Mouse (Mus musculus) forebrain, postnatal 0 days (tissue): ENCODE data around the gene Dner. TPM values are rescaled to one million over a fixed set of nuclear protein-coding genes. Genes with fewer than 3 reads are reported as not detected.
A peak's percentile ranks its signal among the peaks of the same experiment; 100 is the strongest.

ENCODE experiments used
- ATAC-seq: fragments of 200-750 bp; cut with Nextera tagmentation; 2 replicates; pipeline ENCODE4 v1.8.0; 2017; ENCODE audit warnings: mild to moderate bottlenecking, moderate library complexity
- DNase-seq: peaks from one replicate; pipeline ENCODE4 v3.0.0-alpha.2; 2015
- H3K27ac ChIP-seq: fragments of 300-500 bp; sonication (generic); 2 replicates; pipeline ENCODE4 v1.5.1; 2014; ENCODE audit warnings: low read depth, mild to moderate bottlenecking, antibody characterized with exemption, low read length, moderate library complexity, mixed read lengths
- H3K27me3 ChIP-seq: fragments of 300-500 bp; sonication (generic); 2 replicates; pipeline ENCODE4 v1.6.1; 2014; ENCODE audit warnings: mild to moderate bottlenecking, low read length, mixed read lengths; ENCODE audit not compliant: insufficient read depth
- H3K36me3 ChIP-seq: fragments of 300-500 bp; sonication (generic); 2 replicates; pipeline ENCODE4 v1.6.1; 2014; ENCODE audit warnings: mild to moderate bottlenecking, moderate library complexity; ENCODE audit not compliant: insufficient read depth
- H3K4me1 ChIP-seq: fragments of 300-500 bp; sonication (generic); 2 replicates; pipeline ENCODE4 v1.6.1; 2014; ENCODE audit warnings: antibody characterized with exemption; ENCODE audit not compliant: insufficient read depth
- H3K4me2 ChIP-seq: fragments of 300-500 bp; sonication (generic); 2 replicates; pipeline ENCODE4 v1.6.1; 2014; ENCODE audit warnings: low read depth, mild to moderate bottlenecking, moderate library complexity
- H3K4me3 ChIP-seq: fragments of 300-500 bp; sonication (generic); 2 replicates; pipeline ENCODE4 v1.5.1; 2014; ENCODE audit warnings: low read depth, low read length, mixed read lengths
- H3K9ac ChIP-seq: fragments of 300-500 bp; sonication (generic); 2 replicates; pipeline ENCODE4 v1.6.1; 2014; ENCODE audit warnings: mild to moderate bottlenecking
- H3K9me3 ChIP-seq: fragments of 300-500 bp; sonication (generic); 2 replicates; pipeline ENCODE4 v1.6.1; 2016; ENCODE audit warnings: low read length
- CTCF ChIP-seq: sonication (generic); IDR thresholded peaks from 2 replicates; pipeline ENCODE4 v1.5.1; 2016; ENCODE audit warnings: antibody characterized with exemption, control low read depth, low read depth
- WGBS: fragments of 180-500 bp; shearing (Covaris S2); extraction: QIAGEN DNeasy Blood & Tissue Kit; methylation state at CpG from one replicate; pipeline ENCODE4 v1.1.7; 2014; 5-methylcytosine and 5-hydroxymethylcytosine counted together
- polyA plus RNA-seq: library from polyadenylated mRNA; unstranded; fragments of >200 nt; fragmentation: Nextera tagmentation; extraction: Ambion mirVana; gene quantifications from 2 replicates; pipeline ENCODE4 v1.2.1, GENCODE M21; 2015
- total RNA-seq: library from RNA; depleted of rRNA; stranded (reverse); fragments of >200 nt; gene quantifications from 2 replicates; pipeline ENCODE4 v1.2.3, GENCODE M21; 2014

Gene Dner
- total and polyA plus RNA-seq, 2 experiments from 2014 or later: 265 to 295 TPM

DNA sequence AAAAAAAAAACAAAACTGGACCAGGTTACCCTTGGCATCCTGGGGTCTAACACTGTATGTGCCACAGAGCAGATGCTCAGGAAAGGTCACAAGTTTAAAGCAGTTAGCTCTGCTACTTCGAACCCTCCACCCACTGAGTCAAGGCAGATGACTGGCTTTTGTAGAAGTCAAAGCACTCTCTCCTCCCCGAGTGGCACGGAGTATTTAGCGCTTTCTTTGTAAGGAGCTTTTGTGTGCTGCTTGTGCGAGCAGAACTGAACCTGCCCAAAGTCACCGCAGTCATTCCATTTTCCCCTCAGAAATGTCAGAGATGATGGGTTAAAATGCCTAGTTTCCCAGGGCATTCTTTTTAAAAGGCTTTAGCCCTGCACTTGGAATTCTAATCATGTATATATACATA, 59.1 kb downstream of the Dner start:
- Histone ChIP-seq H3K4me1 (no peaks in the 10 kb centered on the region), H3K27ac (no peak overlapping the region), H3K36me3 (no peaks in the 10 kb centered on the region), H3K9ac (no peak overlapping the region), H3K4me2 (no peak overlapping the region), H3K9me3 (no peaks in the 10 kb centered on the region), H3K4me3 (no peak overlapping the region), H3K27me3 (no peaks in the 10 kb centered on the region)
- WGBS: 16% methylated on average over 6 of the region's 6 CpGs
- ATAC-seq (peak; percentile 69; the same call in 1 of the 2 replicates), DNase-seq (peak; percentile 16)
- TF ChIP-seq CTCF: no peak

DNA sequence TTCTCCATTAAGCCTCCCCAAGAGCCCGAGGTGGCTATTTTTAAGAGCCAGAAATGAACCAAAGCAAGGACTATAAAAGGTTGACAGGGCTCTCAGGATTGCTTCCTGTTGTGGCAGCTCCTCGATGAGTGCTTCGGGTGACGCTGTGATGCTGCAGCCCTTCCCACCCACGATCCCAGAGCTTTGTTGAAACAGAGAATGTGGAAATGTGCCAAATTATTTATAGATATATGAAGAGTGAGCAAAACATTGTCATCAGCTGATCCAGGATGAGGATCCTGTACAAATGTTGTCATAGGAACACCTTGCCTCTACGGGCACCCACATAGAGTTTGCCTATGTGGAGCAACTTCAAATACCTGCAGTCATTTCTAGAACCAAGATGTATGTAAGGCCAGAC, 67.8 kb downstream of the Dner start:
- Histone ChIP-seq H3K4me3 (no peak overlapping the region), H3K27ac (no peak overlapping the region), H3K36me3 (no peaks in the 10 kb centered on the region), H3K27me3 (no peaks in the 10 kb centered on the region), H3K9ac (no peak overlapping the region), H3K4me1 (no peaks in the 10 kb centered on the region), H3K4me2 (no peak overlapping the region), H3K9me3 (no peaks in the 10 kb centered on the region)
- no peak for DNase-seq
- WGBS: 77% methylated on average over 6 of the region's 6 CpGs
- peak; percentile 29 for ATAC-seq
- TF ChIP-seq CTCF: no peak

DNA sequence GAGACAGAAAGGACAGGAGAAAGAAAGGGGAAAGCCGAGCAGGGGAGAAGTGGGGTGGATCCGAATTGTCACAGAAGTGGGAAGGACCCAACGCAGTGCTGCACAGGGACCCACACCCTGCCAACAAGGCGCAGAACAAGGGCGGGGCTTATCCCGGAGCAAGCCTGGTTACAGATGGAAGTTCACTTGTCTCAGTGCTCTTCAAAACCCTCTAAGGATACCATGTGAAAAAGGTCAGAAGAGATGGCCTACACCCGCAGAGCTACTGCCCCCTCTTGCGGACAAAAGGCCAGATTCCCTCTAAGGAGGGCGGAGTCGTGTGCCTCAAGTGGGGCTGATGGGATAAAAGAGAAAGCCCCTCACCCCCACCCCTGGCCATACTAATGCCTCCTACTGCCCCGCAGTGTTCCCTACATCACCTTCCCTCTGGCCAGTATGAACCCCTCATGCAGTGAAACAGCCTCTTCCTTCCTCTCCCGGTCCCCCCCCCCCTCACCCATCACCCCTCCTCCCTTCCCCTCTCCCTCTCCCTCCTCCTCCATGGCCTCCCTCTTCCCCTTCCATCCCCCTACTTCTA, 73.0 kb downstream of the Dner start:
- peak; percentile 31 for TF ChIP-seq CTCF
- H3K27me3 ChIP-seq: no peaks in the 10 kb centered on the region
- ATAC-seq (no peak), DNase-seq (no peak)
- no peak overlapping the region for H3K9ac ChIP-seq
- no peak overlapping the region for H3K4me3 ChIP-seq
- H3K4me2 ChIP-seq: no peak overlapping the region
- WGBS: 29% methylated on average over 12 of the region's 12 CpGs
- peaks cover 8% of the 10 kb centered on the region for H3K4me1 ChIP-seq
- H3K27ac ChIP-seq: no peak overlapping the region
- no peaks in the 10 kb centered on the region for H3K9me3 ChIP-seq
- H3K36me3 ChIP-seq: no peaks in the 10 kb centered on the region

DNA sequence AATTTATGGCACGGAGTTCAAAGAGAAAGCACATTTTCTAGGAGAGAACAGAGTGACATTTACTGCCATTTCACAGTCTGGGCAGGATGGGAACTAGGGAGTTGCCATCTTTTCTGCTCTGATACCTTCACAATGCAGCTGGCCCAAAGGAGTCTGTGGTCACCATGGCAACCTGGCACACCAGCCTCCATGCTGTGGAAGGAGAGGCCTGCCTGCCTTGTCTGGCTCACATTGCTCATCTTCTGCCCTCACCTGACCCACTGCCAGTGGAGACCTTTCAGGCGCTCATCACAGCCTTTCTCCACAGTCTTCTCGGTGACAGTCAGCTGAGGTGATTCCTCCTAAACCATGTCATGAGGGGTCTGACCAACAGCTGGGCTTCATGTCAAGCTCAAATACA, 74.7 kb downstream of the Dner start:
- H3K9ac ChIP-seq: no peak overlapping the region
- no peak overlapping the region for H3K4me2 ChIP-seq
- H3K27me3 ChIP-seq: no peaks in the 10 kb centered on the region
- H3K27ac ChIP-seq: peak overlapping the region; percentile 60
- peak; percentile 85 for ATAC-seq
- no peaks in the 10 kb centered on the region for H3K36me3 ChIP-seq
- no peaks in the 10 kb centered on the region for H3K9me3 ChIP-seq
- 35% methylated on average over 3 of the region's 3 CpGs for WGBS
- no peak overlapping the region for H3K4me3 ChIP-seq
- peaks cover 8% of the 10 kb centered on the region for H3K4me1 ChIP-seq
- TF ChIP-seq CTCF: no peak
- peak; percentile 78 for DNase-seq

DNA sequence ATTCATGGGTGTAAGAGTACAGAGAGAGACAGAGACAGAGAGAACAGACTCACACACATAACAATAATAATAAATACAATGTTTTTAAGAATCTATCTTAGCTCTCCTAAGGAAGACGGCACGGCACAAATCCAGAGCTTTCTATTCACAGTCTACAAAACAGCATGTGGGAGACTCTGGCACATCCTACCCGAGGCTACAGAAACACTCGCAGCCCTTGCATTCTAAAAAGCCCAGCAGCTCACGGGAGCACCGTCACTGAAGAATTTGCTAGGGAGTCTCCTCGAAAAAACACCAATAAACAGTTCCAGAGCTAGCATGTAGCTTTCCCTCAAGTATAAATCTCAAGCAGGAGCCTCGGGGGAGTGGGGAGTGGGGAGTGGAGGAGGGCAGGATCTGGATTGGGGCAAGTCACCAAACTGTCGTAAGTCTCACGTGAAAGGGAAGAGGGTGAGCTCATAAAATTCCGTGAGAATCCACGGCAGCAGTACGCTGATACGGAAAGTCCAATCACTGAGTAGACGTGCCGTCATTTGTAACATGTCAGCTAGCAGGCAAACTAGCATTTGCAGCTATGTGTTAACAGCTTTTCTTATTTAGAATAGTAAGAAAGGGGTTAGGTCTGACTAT, 76.8 kb downstream of the Dner start:
- H3K9me3 ChIP-seq: no peaks in the 10 kb centered on the region
- H3K4me1 ChIP-seq: peaks cover 8% of the 10 kb centered on the region
- H3K4me2 ChIP-seq: peak overlapping the region; percentile 25
- H3K27ac ChIP-seq: no peak overlapping the region
- TF ChIP-seq CTCF: no peak
- WGBS: 19% methylated on average over 16 of the region's 16 CpGs
- ATAC-seq (peak; percentile 36), DNase-seq (peak; percentile 55)
- no peaks in the 10 kb centered on the region for H3K36me3 ChIP-seq
- H3K4me3 ChIP-seq: no peak overlapping the region
- no peaks in the 10 kb centered on the region for H3K27me3 ChIP-seq
- H3K9ac ChIP-seq: no peak overlapping the region

DNA sequence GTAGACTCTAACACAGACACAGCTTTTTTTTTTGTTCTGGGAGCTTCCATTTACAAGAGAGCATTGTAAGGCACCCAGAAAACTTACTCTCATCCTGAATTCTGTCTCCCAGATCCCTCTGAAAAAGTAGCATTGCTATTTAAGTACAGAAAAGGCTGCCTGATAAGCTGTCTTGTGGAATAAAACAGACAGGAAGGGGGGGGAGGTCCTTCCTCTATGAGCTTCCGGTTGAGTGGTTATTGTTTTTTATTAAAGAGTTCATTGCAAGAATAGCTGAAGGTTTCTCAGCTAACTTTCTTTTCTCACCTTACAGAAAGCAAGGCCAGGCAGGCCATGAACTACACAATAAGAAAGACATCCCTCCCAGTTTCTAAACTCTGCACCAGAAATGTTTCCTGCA, 77.9 kb downstream of the Dner start:
- H3K27ac ChIP-seq: no peak overlapping the region

DNA sequence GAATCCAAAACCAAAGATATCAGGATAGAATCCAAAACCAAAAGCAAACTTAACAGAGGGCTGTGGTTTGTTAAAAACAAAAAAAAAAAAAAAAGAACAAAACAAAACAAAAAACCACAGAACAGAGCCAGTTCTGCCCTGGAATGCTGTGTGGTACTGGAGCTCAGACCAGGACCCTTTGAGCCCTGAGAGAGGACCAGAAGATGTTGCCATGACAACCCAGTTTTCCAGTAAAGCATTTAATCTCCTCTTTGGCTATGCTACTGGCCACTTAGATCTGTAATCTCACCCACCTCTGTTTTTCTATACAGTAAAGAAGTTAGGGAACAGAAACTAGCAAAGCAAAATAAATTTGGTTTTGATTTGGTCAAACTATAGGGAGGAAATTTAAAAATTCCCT, 79.9 kb downstream of the Dner start:
- Histone ChIP-seq H3K4me2 (no peak overlapping the region), H3K36me3 (no peaks in the 10 kb centered on the region), H3K9me3 (no peaks in the 10 kb centered on the region), H3K27me3 (no peaks in the 10 kb centered on the region), H3K4me1 (peaks cover 10% of the 10 kb centered on the region), H3K27ac (no peak overlapping the region), H3K4me3 (no peak overlapping the region), H3K9ac (no peak overlapping the region)
- TF ChIP-seq CTCF: no peak
- ATAC-seq (no peak), DNase-seq (no peak)

More for the DNA sequence above, 77.9 kb downstream of the Dner start:
- no peak overlapping the region for H3K4me2 ChIP-seq
- H3K27me3 ChIP-seq: no peaks in the 10 kb centered on the region
- H3K9ac ChIP-seq: no peak overlapping the region
- TF ChIP-seq CTCF: no peak
- WGBS: 34% methylated on average over 1 of the region's 1 CpGs
- H3K4me3 ChIP-seq: no peak overlapping the region
- no peak for DNase-seq
- H3K4me1 ChIP-seq: peaks cover 10% of the 10 kb centered on the region
- no peaks in the 10 kb centered on the region for H3K9me3 ChIP-seq
- H3K36me3 ChIP-seq: no peaks in the 10 kb centered on the region
- ATAC-seq: no peak
